Mouse (Mus musculus) c-Kit-negative CD71-positive TER-119-positive erythroid progenitor cells, embryonic 14.5 days (primary cell): ENCODE measurements around the gene Slc35g3.

Experiments
- DNase-seq: peaks from one replicate; pipeline ENCODE4 v3.0.0-alpha.2; 2013; ENCODE audit warnings: low read depth, low spot score

The Slc35g3 gene

GRCm38 (mm10) chr11:69784793-69785272, 23.1 kb upstream of the Slc35g3 start:
- DNase-seq, result peak; percentile 56

GRCm38 (mm10) chr11:69781828-69782227, 20.1 kb upstream of the Slc35g3 start:
- no peak for DNase-seq

- DNase-seq, result no peak
These were observed 17.2 kb upstream of the Slc35g3 start for GRCm38 (mm10) chr11:69778985-69779384.

- no peak for DNase-seq
These were observed 16.7 kb upstream of the Slc35g3 start for GRCm38 (mm10) chr11:69778258-69778982.

- DNase-seq, result no peak
These were observed 15.9 kb upstream of the Slc35g3 start for GRCm38 (mm10) chr11:69777504-69778257.

GRCm38 (mm10) chr11:69776488-69776887, 14.7 kb upstream of the Slc35g3 start:
- DNase-seq, result no peak

- DNase-seq, result no peak
These were observed 13.9 kb upstream of the Slc35g3 start for GRCm38 (mm10) chr11:69775716-69776115.

GRCm38 (mm10) chr11:69774961-69775360, 13.2 kb upstream of the Slc35g3 start:
- DNase-seq, result no peak

- DNase-seq, result no peak
These were observed 5.8 kb upstream of the Slc35g3 start for GRCm38 (mm10) chr11:69767625-69767909.

GRCm38 (mm10) chr11:69766872-69767624, 5.3 kb upstream of the Slc35g3 start:
- DNase-seq, result no peak

GRCm38 (mm10) chr11:69766126-69766609, 4.4 kb upstream of the Slc35g3 start:
- no peak for DNase-seq

GRCm38 (mm10) chr11:69765221-69766125, 3.7 kb upstream of the Slc35g3 start, which contains the start of gene Zbtb4:
Gene Zbtb4 (plus strand): TSS chr11:69765912.
- DNase-seq, result no peak

- no peak for DNase-seq
These were observed 1.8 kb upstream of the Slc35g3 start for GRCm38 (mm10) chr11:69763551-69763950.

GRCm38 (mm10) chr11:69760901-69761200, 917 bp downstream of the Slc35g3 start:
- DNase-seq, result no peak

- DNase-seq, result no peak
These were observed 1.4 kb downstream of the Slc35g3 start for GRCm38 (mm10) chr11:69760160-69760900.

- no peak for DNase-seq
These were observed 2.6 kb downstream of the Slc35g3 start for GRCm38 (mm10) chr11:69758971-69759721.

GRCm38 (mm10) chr11:69758478-69758970, 3.2 kb downstream of the Slc35g3 start, which contains the start of gene Polr2a:
Gene Polr2a (minus strand): TSS chr11:69758637.
- peak; percentile 96 for DNase-seq

GRCm38 (mm10) chr11:69758090-69758456, 3.7 kb downstream of the Slc35g3 start:
- DNase-seq, result peak; percentile 91

GRCm38 (mm10) chr11:69757303-69758089, 4.3 kb downstream of the Slc35g3 start:
- no peak for DNase-seq
